Mouse (Mus musculus): ENCODE data around the gene Lyrm2. TPM values are rescaled to one million over a fixed set of nuclear protein-coding genes. Genes with fewer than 3 reads are reported as not detected.

Gene Lyrm2
- total RNA-seq, 2 experiments from 2014 or later = 29.9 to 38.4 TPM

Other genes with a start within 250 kb of the Lyrm2 start
- not detected for gene Gja10, start 197.5 kb upstream of the Lyrm2 start, total RNA-seq (2021)
- gene Casp8ap2, start 184.8 kb upstream of the Lyrm2 start, total RNA-seq (2021) = 1 to 10 TPM; 6.8 to 8.3 TPM
- gene Mdn1, start 143.1 kb upstream of the Lyrm2 start, total RNA-seq (2021) = 10 to 100 TPM in 1 of 2 experiments, 1 to 10 TPM in 1; 7.8 to 12.8 TPM
- 1 to 10 TPM; 2.9 to 3.5 TPM for gene Ankrd6, start 150.6 kb downstream of the Lyrm2 start, total RNA-seq (2021)
- 10 to 100 TPM; 85.6 to 93.7 TPM for gene Rragd, start 182.8 kb downstream of the Lyrm2 start, total RNA-seq (2021)
- gene Ube2j1, start 231.2 kb downstream of the Lyrm2 start, total RNA-seq (2021) = 10 to 100 TPM; 60.1 to 66.0 TPM